Comparison of ENCODE assay signal across 8 mouse cellular contexts in genomic region chr11:64442119-64442518, GRCm38 (mm10). TPM values are rescaled to one million over a fixed set of nuclear protein-coding genes. Genes with fewer than 3 reads are reported as not detected.
DNase-seq lines count a peak whose midpoint lies in the region; ATAC-seq and TF ChIP-seq lines count a peak whose summit lies in the region.

No protein-coding gene starts in this region.

- peaks cover 5% of the 10 kb centered on the region for H3K27me3 ChIP-seq in ES-Bruce4 (ENCODE audit: control insufficient read depth, insufficient read depth, low read length, poor library complexity, severe bottlenecking)
- H3K27me3 ChIP-seq in limb, embryonic 14.5 days (ENCODE audit: control insufficient read depth, insufficient read depth, low read length) = no peaks in the 10 kb centered on the region

- 32% methylated on average over 8 of the region's 8 CpGs for WGBS in limb, embryonic 14.5 days

- intact Hi-C loops in gastrocnemius, adult 2 months (cut with DNase I) = loop anchor here (1.0 to 5.0 kb wide), 3 partner anchors 275 to 1040 kb away; no protein-coding TSS in a partner anchor

- no peak overlapping the region for H3K4me3 ChIP-seq in gastrocnemius, adult 2 months
- H3K4me3 ChIP-seq in ES-Bruce4 (ENCODE audit: low read depth, low read length) = no peak overlapping the region
- no peak overlapping the region for H3K4me3 ChIP-seq in limb, embryonic 14.5 days (replicated peaks; ENCODE audit: low read length)

- H3K27ac ChIP-seq in gastrocnemius, adult 2 months = no peak overlapping the region
- H3K27ac ChIP-seq in ES-Bruce4 (ENCODE audit: insufficient read depth, low read length) = no peak overlapping the region
- H3K27ac ChIP-seq in limb, embryonic 14.5 days (replicated peaks; ENCODE audit: low read depth, low read length) = no peak overlapping the region

- peak; percentile 62 for TF ChIP-seq CTCF in gastrocnemius, adult 2 months (IDR thresholded peaks at IDR 0.05)
- peak; percentile 7 for TF ChIP-seq CTCF in ES-Bruce4 (IDR thresholded peaks at IDR 0.05; ENCODE audit: low read depth, low read length)

- no peak for ATAC-seq in limb, embryonic 14.5 days (ENCODE audit: low FRiP score, low read depth)

- H3K9ac ChIP-seq in ES-Bruce4 (ENCODE audit: low read depth, poor library complexity, severe bottlenecking) = no peak overlapping the region
- no peak overlapping the region for H3K9ac ChIP-seq in limb, embryonic 14.5 days (ENCODE audit: low read depth, low read length, severe bottlenecking)

- no peak for TF ChIP-seq EP300 in ES-Bruce4 (IDR thresholded peaks at IDR 0.05; ENCODE audit: insufficient read depth, low read depth, low read length)

- no peaks in the 10 kb centered on the region for H3K4me1 ChIP-seq in ES-Bruce4 (ENCODE audit: control insufficient read depth, insufficient read depth, low read length)
- peaks cover 13% of the 10 kb centered on the region; the same call in 1 of the 2 replicates for H3K4me1 ChIP-seq in limb, embryonic 14.5 days (ENCODE audit: control insufficient read depth, insufficient read depth, low read length)

- no peaks in the 10 kb centered on the region for H3K36me3 ChIP-seq in ES-Bruce4 (ENCODE audit: control insufficient read depth, insufficient read depth, low read length, poor library complexity, severe bottlenecking)
- no peaks in the 10 kb centered on the region for H3K36me3 ChIP-seq in limb, embryonic 14.5 days (ENCODE audit: control insufficient read depth, insufficient read depth, low read length)

- no peak for TF ChIP-seq POLR2A in ES-Bruce4 (IDR thresholded peaks at IDR 0.05; ENCODE audit: insufficient read depth, low read length)
- no peak for TF ChIP-seq POLR2A in limb, embryonic 14.5 days (IDR thresholded peaks at IDR 0.05; ENCODE audit: borderline replicate concordance, extremely low read depth, insufficient read depth, insufficient read length)

- no peaks in the 10 kb centered on the region for H3K9me3 ChIP-seq in ES-Bruce4 (replicated peaks; ENCODE audit: control insufficient read depth, insufficient read depth, low read length, poor library complexity, severe bottlenecking)
- H3K9me3 ChIP-seq in limb, embryonic 14.5 days (ENCODE audit: control insufficient read depth, low read length) = no peaks in the 10 kb centered on the region

- no peak overlapping the region; the same call in 1 of the 2 replicates for H3K4me2 ChIP-seq in limb, embryonic 14.5 days (replicated peaks; ENCODE audit: low read depth, low read length, severe bottlenecking)

- no peak for DNase-seq in gastrocnemius, adult 2 months
- no peak for DNase-seq in gastrocnemius, postnatal 4 days (ENCODE audit: low spot score in 2 of 2)
- DNase-seq in embryo, embryonic 10.5 days (ENCODE audit: low spot score) = peak; percentile 90
- DNase-seq in induced T-regulatory cell, adult 2 months (ENCODE audit: low read depth) = peak; percentile 53
- DNase-seq in limb, embryonic 14.5 days (ENCODE audit: low spot score) = peak; percentile 85
- DNase-seq in retina, postnatal 1 day = peak; percentile 84
- no peak for DNase-seq in urinary bladder, postnatal 4 days (ENCODE audit: low spot score in 2 of 2)

RNA-seq across cellular contexts. Expression of gene F930015N05Rik, which starts 5.7 kb away (rescaled TPM):
- not detected for total RNA-seq in gastrocnemius, adult 2 months (2021)
- under 1 TPM in 1 of 2 experiments, not detected in 1; 0.23 TPM for total RNA-seq in gastrocnemius, postnatal 4 days (2021)
- not detected in 2 replicates for polyA plus RNA-seq in ES-Bruce4 (2011; ENCODE audit: insufficient read depth, insufficient read length, low read depth, missing spikeins)
- polyA plus RNA-seq in limb, embryonic 14.5 days (2012; rRNA removed) = 1.8 and 2.3 TPM in 2 replicates
- polyA plus RNA-seq in limb, embryonic 14.5 days (2014; fragmentation: Nextera tagmentation; extraction: Ambion mirVana) = 2.4 and 4.5 TPM in 2 replicates

RNA-seq across cellular contexts. Expression of gene Hs3st3a1, which starts 7.0 kb away (rescaled TPM):
- under 1 TPM; 0.13 to 0.25 TPM for total RNA-seq in gastrocnemius, adult 2 months (2021)
- total RNA-seq in gastrocnemius, postnatal 4 days (2021) = under 1 TPM; 0.44 to 0.67 TPM
- 0.24 and 0.28 TPM in 2 replicates for polyA plus RNA-seq in ES-Bruce4 (2011; ENCODE audit: insufficient read depth, insufficient read length, low read depth, missing spikeins)
- 6.7 and 9.5 TPM in 2 replicates for polyA plus RNA-seq in limb, embryonic 14.5 days (2012; rRNA removed)
- polyA plus RNA-seq in limb, embryonic 14.5 days (2014; fragmentation: Nextera tagmentation; extraction: Ambion mirVana) = 5.2 and 5.6 TPM in 2 replicates

Comparison
In these comparisons a context has a peak if more than half of its experiments do, and no peak if none do; other contexts are left out.
1. DNase-seq: peak in embryo, embryonic 10.5 days (single experiment), induced T-regulatory cell, adult 2 months (single experiment), limb, embryonic 14.5 days (single experiment) and retina, postnatal 1 day (single experiment); none in gastrocnemius, adult 2 months (single experiment), gastrocnemius, postnatal 4 days (0 of 2) and urinary bladder, postnatal 4 days (0 of 2).